Mouse (Mus musculus): Measurements from ENCODE around the gene St5. TPM values are rescaled to one million over a fixed set of nuclear protein-coding genes. Genes with fewer than 3 reads are reported as not detected.
A peak's percentile ranks its signal among the peaks of the same experiment; 100 is the strongest.

St5 gene
- total RNA-seq, 2 experiments from 2014 or later: 39.1 to 55.7 TPM

DNA sequence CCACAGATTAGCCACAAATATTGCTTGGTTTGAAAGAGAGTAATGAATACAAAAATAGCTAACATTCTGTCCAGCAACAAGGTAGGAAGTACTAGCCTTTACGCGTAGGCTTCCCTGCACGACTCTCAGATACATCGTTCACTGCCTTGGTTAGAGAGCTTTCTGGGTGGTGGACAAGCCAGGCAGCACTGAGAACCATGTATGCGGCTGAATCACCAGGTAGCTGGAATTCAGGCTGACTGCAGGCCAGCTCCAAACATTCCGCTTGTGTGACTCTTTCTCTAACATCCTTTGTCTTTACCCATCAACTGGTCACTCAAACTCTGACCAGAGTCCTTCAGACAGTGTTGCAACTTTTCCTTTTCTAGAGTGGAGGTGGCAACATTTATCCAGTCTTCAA, 94.6 kb downstream of the St5 start:
- no peak for DNase-seq

DNA sequence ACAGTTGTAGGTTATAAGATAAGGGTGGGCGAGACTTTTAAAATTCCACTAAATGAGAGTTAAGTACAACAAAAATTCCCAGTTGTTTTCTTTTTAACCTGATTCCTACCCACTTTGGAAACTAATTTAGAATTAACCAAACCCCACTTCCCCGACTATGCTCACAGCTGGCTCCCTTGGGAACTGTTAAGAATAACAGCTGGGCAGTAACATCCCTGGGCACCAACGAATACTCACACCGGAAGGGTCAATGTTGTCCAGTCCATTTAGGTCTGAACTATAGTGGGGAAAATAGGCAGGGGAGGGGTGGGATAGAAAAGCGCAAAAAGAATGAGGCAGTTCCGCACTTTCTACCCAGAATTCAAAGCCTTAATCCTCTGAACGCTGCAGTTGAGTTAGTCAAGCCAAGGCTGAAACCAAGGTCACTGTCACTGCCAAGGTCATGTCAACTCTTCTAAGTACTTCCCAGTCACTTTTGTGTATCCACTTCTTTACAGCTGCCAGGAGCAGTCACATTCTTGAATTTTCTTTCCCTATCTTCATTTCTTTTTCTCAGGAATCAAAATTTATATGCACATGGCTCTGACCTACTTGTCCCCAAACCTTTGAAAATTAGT, 96.3 kb downstream of the St5 start:
- no peak for DNase-seq

DNA sequence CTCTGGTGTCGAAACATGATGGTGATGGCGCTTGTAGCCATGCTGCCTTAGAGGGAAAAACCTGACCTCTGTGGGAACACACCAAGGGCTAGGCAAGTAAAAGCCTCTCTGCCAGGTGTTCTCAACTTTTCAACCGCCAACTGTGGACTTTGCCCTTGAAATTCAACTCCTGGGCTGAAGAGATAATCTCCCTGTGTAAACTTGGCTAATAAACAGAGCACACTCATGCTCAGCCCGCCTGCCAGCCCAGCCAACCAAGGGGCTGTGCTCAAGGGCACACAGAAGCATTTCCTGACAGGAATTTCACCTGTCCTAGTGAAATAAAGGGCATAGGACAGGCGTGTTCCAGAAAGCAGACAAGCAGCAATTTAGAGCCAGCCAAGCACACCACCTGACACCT, 100.8 kb downstream of the St5 start:
- DNase-seq: no peak

DNA sequence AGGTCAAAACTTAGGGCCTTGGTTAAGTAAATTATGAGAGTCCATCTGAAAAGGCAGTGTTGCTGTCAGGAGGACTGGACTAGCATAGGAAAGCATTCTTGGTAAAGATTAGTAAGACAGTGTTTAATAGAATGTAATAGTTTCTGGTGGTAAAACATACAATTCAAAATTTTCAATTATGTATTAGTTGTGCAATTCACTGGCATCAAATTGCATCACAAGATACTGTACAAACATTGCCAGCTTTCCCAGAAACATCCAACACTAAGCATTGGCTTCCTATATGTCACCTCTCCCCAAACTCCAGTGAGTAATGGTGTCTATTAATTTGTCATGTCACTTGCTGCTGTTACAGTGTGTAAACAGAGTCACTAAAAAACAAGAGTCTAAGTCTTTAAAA, 101.4 kb downstream of the St5 start:
- no peak for DNase-seq

DNA sequence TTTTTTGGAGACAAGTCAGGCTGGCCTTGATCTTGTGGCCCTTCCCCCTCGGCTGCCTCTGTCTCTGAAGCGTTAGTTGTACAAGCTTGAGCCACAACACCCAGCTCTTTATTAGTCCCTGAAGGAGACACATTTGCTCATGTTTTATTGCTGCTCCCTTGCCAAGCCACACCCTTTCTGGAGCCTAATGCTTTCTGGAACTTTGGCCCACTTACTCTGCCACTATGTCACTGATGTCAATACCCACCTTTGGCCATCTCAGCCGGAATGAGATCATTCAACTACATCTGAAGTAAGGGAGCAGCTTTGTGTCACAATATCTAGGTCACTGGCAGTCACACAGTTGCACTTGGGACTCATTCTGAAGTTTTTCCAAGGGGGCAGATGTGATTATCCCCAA, 102.7 kb downstream of the St5 start:
- no peak for DNase-seq

DNA sequence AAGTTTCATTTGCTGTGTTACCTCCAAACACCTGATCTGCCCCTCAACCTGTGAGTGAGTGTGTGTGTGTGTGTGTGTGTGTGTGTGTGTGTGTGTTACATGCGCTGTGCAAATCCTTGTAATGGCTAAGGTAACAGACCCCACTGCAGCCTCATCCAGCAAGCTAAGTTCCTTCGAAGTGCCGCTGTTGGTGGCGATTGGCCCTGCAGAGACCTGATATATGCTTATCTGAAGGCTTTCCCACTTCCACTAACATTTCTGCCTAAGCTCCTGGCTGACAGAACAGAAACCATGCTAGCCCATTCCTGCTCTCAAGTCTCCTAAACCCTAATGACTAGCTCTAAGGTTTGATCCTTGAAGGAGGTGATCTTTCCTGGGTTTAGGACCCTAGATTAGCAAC, 103.4 kb downstream of the St5 start:
- DNase-seq: no peak

DNA sequence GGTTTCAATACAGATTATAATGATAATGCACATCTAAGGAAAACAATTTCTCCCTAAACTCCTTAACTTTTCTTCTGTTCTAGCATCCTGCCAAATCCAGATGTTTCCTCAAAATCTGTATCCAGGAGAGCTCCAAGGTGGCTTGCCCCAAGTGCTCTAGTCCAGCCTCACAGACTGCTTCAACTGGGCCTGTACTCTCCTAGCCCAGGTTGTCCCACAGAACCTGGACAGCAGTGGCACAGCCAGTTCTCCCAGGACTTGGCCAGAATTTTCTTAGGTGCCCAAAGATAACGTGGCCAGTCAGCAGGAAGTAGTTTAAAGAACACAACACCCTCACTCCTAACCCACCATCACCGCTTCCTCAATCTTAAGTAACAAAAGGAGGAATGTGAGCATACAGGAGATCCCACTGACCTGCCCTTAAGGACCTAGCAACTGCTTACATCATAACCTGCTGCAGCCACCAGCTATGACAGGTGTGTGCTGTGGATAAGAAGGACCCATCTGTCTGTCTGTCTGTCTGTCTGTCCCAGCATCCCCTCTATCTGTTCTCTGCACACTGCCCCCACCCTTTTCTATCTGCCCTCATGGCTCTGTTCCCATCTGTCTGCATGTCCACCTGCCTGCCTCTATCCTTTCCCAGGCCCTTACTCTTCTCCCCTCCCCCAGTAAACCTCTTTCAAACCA, 108.4 kb downstream of the St5 start:
- no peak for DNase-seq

DNA sequence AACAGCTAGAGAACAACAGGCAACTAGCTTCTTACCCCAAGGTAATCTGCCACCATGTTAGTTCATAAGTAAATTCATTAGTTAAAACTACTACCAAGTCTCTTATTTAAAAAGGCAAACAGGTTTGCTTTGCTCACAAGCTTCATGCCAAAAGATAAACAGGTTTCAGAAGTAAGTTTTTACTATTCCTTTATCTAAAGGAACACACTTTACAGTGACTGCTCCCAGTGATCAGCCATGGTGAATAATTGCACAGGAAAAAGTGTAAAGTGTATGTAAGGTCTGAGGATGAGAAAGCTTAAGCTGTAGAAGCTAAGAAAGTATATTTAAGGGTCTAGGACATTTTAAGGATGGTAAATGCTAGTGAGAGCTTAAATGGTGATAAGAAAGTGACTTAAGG, 109.4 kb downstream of the St5 start:
- no peak for DNase-seq

DNA sequence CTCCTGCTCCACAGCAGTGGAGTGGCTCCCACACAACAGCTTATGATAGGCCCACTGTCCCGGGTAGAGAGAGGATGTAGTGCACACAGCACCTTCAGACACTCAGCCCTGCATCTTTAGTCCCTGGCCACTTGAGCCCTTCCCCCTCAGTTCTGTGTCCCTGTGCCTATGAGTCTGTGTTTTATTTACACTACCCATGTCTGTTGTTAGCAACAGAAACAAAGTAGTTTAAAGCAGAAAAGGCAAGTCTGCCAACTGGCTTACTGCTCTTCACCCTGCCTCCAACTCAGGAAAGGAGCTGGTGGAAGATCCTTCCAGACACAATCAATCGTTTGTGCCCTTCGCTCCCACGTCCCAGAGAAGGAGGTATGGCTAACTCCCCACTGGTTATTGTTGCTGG, 111.2 kb downstream of the St5 start:
- DNase-seq: no peak

DNA sequence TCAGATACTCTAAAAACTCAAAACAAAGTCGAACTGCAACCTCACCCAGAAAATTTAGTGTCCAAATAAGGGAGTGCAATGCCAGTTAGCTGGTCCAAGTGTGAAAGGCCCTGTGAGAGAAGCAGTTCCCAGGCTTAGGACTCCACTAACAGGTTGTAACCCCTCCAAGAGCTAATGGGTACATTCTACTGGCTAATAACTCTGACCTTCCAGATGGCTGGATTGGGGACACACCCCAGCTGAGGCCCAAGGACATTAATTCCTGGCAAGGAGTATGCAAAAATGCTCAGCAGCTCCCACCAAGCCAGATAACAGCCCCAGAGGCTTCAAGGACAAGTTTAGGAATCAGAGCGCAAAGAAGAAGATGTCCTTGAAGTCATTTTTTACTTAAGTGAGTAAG, 112.8 kb downstream of the St5 start:
- DNase-seq: no peak

DNA sequence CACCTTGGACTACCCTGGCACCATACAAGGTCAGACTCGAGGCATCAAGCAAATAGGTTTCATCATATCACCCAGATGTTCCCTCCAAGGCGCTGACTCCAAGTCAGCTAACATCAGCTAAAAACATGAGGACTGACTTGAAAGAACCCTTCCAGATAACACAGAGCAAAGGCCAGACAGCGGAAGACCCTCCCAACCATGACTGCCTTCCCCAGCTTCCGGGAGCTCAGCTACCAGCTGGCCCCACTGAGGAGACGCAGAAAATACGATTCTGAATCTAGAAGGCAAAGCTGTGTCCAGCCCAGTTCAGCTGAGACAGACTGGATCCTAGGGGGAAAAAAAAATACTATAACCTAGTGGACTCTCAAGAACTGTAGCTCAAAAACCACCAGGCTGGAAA, 114.4 kb downstream of the St5 start:
- no peak for DNase-seq

DNA sequence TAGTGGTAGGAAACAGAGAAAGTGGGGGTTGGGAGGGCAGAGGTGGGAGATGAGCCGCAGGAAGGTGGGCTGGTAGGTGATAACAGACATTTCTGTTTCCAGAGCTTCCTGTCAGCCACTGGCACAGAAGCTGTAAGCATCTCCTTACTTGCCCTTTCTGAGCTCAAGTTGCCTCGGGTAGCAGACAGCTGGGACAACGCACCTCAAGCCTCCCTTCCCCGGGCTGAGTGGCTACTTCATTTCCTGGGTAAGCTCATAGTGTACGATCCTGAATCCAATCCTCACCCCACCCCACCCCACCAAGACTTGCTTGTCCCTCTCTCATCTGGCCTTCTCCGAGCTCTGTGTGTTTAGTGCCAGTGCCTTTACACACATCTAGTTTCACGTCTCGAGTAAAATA, 115.3 kb downstream of the St5 start:
- no peak for DNase-seq

DNA sequence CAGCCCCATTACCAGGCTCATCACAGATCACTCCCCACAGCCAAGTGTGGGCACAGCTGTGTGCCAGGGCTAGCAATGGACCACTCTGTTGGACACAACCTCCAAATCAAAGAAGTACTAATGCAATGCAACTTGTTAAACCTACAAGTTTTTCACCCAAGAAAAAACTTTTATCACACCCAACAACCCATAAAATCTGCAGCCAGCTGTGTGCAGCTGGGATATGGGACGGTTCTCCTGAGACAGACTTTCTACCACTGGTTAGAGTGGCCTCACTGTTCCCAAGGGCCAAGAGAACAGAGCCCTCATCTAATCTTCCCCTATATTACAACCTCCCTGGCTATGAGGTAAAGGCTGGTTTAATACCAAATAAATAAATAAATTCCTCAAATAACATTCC, 118.9 kb downstream of the St5 start:
- no peak for DNase-seq

DNA sequence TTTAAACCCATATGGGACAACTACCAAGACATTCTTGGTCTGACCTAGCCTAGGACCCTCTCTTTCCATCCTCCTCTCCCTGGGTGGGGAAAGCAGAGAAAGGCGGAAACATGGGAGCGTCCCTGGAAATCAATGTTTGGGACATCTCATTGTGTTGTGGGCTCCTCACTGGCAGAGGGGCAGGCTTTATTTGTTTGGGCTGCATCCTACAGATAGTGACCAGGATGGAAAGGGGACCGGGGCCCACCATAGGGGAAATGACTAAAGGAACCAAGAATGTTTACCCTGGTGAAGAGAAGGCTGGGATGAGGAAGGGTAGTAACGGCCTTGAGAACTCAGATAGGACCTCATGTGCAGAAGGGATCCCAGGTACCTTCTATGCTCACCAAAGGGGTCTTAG, 122.9 kb downstream of the St5 start:
- DNase-seq: no peak

DNA sequence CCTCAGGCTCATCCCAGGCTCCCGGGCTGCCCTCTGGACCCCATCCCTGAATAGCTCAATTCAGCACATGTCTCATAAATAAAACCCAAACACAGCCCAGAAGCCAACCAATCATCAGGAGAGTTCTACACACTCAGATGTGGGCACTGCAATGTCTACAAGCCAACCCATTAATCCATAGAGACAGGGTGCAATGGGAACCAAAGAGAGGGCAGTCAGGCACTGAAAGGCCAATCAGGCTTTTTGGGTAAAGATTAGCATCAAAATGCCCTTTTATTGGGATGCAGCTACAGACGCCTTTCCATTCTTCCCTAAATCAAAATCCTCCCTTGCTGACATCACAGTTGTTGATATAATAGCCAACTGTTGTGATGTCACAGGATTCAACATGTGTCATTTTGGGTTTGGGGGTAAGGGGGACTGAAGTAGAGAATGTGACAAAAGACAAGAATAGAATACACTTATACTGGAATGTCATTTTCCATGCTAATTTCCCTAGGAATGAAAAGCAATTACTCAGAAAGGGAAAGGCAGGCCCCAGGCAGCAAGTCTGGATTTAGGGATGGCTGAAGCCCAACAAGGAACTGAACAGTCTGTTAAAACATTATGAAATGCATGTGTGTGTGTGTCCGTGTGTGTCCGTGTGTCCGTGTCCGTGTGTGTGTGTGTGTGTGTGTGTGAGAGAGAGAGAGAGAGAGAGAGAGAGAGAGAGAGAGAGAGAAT, 123.7 kb downstream of the St5 start:
- no peak for DNase-seq

DNA sequence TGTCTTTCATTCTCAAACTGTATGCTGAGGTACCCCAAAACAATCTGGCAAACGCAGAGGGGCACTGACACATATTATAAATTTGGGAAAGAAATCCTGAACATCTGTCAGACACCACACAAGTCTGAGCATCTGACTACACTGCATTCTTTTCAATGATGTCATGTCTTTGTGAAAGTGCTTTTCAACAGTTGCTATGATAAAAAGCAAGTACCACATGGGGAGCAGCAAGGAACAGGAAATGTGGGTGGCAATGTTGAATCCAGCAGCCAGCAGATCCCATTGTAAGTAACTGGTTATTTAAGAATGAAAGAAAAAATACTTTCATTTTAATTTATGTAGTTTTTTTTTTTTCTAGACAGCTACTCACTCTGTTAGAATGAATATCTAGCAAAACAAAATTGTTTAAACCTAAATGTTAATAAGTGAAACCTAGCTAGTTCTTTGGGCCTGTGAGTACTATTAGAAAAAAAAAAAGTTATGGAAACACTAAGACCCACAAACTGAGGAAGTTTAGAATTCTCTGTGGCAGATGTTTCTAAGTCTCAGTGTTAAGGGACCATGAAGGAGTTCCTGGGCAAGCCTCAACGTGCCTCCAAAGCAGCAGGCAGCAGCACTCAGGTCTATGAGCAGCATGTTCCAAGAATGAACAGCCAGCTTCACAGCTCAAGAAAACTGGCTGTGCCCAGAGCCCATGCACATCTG, 124.4 kb downstream of the St5 start:
- DNase-seq: no peak

DNA sequence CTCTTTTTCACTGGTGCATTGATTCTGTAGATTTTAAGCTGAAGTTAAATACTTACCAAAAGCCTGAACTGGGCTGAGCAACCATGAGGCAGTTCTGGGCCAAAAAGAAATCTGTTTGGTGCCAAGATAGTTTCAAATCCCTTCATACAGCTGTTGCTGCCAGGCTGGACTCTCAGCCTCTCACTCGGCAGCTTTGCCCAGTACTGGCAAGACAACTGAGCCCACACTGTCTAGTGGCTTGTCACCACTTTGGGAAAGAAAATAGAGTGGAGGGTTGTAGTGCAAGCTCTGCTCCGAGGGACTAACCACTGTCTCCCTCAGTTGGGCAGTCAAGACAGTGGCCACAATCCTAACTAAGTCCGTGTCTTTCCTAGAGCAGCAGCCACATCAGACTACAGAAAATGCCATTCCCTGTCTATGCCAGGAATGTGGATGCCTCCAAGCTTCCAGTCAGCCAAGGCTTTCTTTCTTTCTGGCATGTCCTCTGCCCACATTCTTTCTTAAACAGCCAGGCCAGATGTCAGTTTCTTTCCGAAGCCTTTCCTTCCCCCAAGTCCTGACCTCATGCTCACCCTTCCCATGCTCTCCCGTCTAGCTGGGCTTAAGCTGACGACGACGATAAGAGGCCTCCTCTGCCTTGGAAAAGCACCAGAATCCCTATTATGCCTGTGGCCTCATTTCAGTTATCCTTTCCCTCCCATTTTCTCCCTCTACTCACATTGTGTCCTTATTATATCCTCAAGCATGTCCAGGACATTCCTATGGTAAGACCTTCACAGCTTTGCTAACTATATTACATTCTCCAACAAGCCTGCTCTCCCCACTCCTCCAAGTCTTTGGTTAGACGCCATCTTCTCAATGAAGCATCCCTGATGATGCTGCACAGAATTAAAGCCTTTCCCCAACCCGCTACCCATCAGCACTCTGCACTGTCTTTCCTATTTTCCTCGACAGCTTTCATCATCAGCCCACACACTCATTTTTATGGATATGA, 126.8 kb downstream of the St5 start:
- DNase-seq: peak in 1 of 2 experiments; percentile 27

DNA sequence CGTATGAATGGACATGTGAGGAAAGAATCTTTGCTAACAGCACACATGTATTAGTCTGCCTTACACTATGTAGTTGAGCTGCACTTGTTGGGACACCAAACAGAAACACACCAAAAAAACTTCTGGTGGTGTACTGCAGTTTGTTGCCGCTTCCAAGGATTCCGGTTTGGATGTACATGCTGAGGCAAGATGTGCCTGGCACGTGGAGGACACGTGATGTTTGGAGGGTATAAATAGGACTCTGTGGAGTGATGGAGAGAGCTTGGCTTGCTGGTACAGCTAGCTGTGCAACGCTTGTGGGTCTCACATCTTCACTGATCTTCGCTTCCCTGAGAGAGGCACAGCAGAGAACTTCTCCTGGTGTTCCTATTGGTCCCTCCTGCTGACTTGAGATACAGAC, 129.2 kb downstream of the St5 start:
- no peak for DNase-seq

DNA sequence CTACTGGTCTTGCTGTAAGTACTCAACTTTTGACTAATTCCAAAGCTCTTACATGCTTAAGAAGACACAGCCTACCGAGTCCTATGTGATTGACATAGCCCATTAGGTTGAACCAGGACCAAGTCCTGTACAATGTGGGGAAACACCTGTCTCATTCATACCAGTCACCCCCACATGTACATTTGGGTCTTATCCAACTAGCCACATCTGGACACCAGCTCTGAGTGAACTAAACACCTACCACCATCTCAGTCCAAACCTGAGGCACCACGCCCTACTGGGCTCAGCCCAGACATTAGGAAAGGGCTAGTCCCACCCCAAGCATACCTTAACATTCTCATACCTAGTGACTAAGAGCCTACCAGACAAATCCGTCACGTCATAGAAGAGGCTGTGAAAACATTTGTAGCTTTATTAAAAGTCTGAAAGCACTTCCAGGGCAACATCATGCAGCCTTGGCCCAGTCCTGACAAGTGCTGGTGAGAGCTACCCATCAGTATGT, 135.0 kb downstream of the St5 start:
- DNase-seq: no peak

DNA sequence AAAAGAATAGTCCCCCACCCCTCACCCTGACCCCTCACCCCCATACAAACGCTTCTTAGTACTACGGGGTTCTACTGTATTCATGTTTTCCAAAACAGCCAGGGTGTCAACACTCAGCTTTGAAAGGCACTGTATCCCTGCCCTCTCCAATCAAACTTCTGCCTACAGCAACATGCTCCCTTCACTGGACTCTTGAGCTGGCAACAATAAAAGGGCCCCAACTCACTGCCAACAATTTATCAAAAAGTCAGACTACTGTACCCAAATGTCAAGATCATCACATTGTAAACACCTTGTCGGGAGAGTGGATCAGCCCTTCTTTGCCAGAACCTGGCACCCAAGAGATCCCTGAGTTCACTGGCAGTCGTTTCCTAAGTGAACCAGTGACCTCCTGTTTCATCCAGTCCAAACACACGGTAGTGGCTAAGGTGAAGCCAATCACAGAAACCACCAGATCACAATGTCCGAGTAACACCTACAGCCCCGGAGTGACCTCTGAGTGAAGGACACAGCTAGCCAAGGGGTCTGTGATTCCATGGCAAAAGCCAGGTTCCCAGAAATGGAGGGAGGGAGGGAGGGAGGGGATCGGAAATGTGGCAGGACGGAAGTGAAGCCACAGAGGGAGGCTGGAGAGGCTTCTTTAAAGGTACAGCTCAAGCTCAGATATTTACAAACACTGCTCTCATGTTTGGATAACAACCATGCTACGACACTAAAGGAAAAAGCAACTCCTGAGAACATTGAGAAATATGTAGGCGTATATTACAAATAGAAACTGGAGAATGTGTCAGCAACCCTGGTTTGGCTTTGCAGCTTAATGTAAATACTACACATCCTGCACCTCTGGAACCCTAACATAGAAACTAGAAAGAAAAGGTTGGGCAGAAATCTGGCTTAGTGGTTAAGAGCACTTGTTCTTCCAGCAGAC, 136.3 kb downstream of the St5 start:
- no peak for DNase-seq

DNA sequence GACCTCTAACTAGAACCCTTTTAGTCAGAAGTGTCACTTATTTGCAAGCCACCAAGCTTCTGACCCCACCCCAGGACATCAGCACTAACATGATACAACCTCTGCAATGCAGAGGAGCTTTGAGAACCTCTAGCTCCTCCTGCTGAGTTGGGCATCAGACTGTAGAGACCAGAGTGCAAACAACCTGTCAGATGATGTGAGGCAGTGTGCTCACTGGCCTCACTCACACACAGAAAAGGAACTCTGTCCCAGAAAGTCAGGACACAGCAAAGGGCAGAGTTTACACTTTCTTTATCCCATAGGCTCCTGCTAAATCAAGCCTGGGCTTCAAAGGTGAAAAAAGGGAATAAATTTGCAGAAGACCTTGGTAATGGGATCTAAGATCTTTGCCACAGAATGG, 137.1 kb downstream of the St5 start:
- no peak for DNase-seq
